Mouse (Mus musculus): ENCODE measurements around the gene Armh3. TPM values are rescaled to one million over a fixed set of nuclear protein-coding genes. Genes with fewer than 3 reads are reported as not detected.
A peak's percentile ranks its signal among the peaks of the same experiment; 100 is the strongest.
"Not testable (repeated sequence)": the region's sequence is repeated elsewhere in the genome, so short reads cannot be mapped to it uniquely, and the experiment has no call there.

The Armh3 gene
- polyA plus RNA-seq, 1 experiment from 2014 or later, result 10.1 TPM

DNA sequence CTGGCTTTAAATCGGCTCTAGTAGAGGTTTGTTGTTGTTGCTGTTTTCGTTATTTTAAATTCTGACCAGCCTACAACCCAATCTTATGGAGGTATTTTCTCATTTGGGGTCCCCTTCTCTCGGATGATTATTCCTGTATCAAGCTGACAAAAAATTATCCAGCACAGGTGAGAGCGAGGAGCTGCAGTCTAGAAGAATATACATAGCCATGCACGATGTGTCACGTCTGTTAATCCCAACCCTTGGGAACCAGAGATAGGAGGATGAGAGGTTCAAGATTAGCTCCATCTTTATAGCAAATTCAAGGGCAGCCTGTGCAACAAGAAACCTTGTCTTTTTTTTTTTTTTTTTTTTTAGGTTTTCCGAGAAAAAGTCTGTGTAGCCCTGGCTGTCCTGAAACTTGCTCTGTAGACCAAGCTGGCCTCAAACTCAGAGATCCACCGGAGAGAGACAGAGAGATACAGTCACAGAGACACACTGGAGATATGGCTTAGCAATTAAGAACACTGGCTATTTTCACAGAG lies 468 bp upstream of the Armh3 start:
- ATAC-seq, result no peak; the same call in 1 of the 2 replicates
- 0 out of 2 replicates have a peak, but pooled peaks cover 2% of the 10 kb centered on the region for H3K4me1 ChIP-seq (replicated peaks; ENCODE audit: control insufficient read depth, insufficient read depth, low read length)
- no peak overlapping the region for H3K27ac ChIP-seq (ENCODE audit: low read depth, low read length)
- no peaks in the 10 kb centered on the region for H3K36me3 ChIP-seq (ENCODE audit: control insufficient read depth, insufficient read depth)
- WGBS, result 7% methylated on average over 8 of the region's 8 CpGs
- no peaks in the 10 kb centered on the region for H3K27me3 ChIP-seq (replicated peaks; ENCODE audit: control insufficient read depth, insufficient read depth, low read length)
- TF ChIP-seq CTCF (IDR thresholded peaks at IDR 0.05; ENCODE audit: low read depth), result no peak
- peak overlapping the region; percentile 74 for H3K4me2 ChIP-seq (replicated peaks; ENCODE audit: low read depth)
- peak overlapping the region; percentile 80 for H3K9ac ChIP-seq (ENCODE audit: low read depth, low read length)
- no peaks in the 10 kb centered on the region for H3K9me3 ChIP-seq (ENCODE audit: control insufficient read depth)
- peak overlapping the region; percentile 83 for H3K4me3 ChIP-seq (ENCODE audit: low read depth, low read length)

DNA sequence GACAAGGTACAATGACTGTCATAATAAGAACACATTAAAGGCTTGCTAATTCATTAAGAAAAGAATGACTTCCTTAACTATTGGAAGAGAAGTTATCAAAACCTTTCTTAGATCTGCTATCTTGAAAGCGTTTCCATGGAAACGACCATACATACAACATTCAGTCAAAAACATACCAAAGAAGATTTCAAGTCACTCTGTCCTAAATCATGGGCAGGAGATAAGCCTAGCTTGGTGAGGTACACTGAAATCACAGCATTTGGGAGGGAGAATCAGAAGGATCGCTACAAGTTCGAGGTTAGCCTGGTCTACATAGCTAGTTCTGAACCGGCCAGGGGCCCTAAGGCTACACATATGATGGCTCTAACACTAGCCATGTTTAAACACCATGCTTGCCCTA lies 923 bp downstream of the Armh3 start:
- Histone ChIP-seq H3K4me3 (ENCODE audit: low read depth, low read length) (peak overlapping the region; percentile 83), H3K27ac (ENCODE audit: low read depth, low read length) (peak overlapping the region; percentile 97), H3K4me1 (replicated peaks; ENCODE audit: control insufficient read depth, insufficient read depth, low read length) (0 out of 2 replicates have a peak, but pooled peaks cover 2% of the 10 kb centered on the region), H3K36me3 (ENCODE audit: control insufficient read depth, insufficient read depth) (no peaks in the 10 kb centered on the region), H3K9ac (ENCODE audit: low read depth, low read length) (peak overlapping the region; percentile 80), H3K9me3 (ENCODE audit: control insufficient read depth) (no peaks in the 10 kb centered on the region), H3K4me2 (replicated peaks; ENCODE audit: low read depth) (peak overlapping the region; percentile 74), H3K27me3 (replicated peaks; ENCODE audit: control insufficient read depth, insufficient read depth, low read length) (no peaks in the 10 kb centered on the region)
- 53% methylated on average over 5 of the region's 5 CpGs for WGBS
- ATAC-seq, result no peak
- no peak for TF ChIP-seq CTCF (IDR thresholded peaks at IDR 0.05; ENCODE audit: low read depth)

DNA sequence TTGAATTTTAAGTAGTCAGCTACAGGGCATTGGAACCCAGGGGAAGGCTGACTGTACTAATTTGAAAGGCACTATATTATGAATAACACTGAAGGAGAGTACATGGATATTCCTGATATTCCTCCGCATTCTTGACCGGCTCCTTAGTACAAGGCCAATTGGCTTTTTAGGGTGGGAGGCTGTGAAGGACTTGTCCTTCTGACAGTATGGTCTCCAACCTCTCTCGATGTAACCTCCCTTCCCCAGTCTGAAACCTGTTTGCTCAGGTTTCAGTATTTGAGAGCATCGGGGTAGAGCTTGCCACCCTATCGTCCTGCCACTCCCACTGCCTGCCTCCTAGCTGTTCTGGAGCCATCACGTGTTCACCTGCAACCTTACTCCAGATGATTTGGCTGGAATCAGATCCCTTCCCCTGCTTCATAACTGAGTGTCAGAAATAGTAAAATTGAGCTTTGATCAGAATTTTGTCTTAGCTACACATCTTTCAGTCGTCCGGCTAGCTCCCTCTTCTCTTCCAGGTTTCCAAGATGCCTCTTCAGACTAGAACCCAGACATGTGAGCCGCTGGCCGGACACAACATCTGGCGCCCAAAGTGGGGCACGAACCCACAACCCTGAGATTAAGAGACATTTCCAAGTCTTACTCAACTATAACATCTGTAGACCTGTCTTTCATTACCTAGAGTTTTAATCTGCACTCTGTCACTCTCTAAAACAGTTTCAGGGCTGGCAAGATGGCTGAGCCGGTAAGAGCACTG lies 4.1 kb downstream of the Armh3 start:
- Histone ChIP-seq H3K27me3 (replicated peaks; ENCODE audit: control insufficient read depth, insufficient read depth, low read length) (no peaks in the 10 kb centered on the region), H3K27ac (ENCODE audit: low read depth, low read length) (no peak overlapping the region), H3K36me3 (ENCODE audit: control insufficient read depth, insufficient read depth) (peaks cover 4% of the 10 kb centered on the region; the same call in 1 of the 2 replicates), H3K4me1 (replicated peaks; ENCODE audit: control insufficient read depth, insufficient read depth, low read length) (0 out of 2 replicates have a peak, but pooled peaks cover 2% of the 10 kb centered on the region), H3K9me3 (ENCODE audit: control insufficient read depth) (no peaks in the 10 kb centered on the region), H3K9ac (ENCODE audit: low read depth, low read length) (no peak overlapping the region), H3K4me2 (replicated peaks; ENCODE audit: low read depth) (no peak overlapping the region), H3K4me3 (ENCODE audit: low read depth, low read length) (no peak overlapping the region)
- ATAC-seq, result no peak
- WGBS, result 92% methylated on average over 13 of the region's 13 CpGs
- no peak for TF ChIP-seq CTCF (IDR thresholded peaks at IDR 0.05; ENCODE audit: low read depth)

DNA sequence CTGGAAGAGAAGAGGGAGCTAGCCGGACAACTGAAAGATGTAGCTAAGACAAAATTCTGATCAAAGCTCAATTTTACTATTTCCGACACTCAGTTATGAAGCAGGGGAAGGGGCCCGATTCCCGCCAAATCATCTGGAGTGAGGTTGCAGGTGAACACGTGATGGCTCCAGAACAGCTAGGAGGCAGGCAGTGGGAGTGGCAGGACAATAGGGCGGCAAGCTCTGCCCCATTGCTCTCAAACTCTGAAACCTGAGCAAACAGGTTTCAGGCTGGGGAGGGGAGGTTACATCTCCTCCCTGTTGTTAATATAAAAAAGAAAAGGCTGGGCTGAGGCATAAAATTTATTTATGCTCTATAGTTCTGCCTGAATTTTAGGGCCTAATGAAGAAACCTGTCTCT lies 4.8 kb downstream of the Armh3 start:
- ATAC-seq; H3K36me3 ChIP-seq (ENCODE audit: control insufficient read depth, insufficient read depth); H3K27ac ChIP-seq (ENCODE audit: low read depth, low read length); H3K27me3 ChIP-seq (replicated peaks; ENCODE audit: control insufficient read depth, insufficient read depth, low read length); H3K9me3 ChIP-seq (ENCODE audit: control insufficient read depth); H3K4me1 ChIP-seq (replicated peaks; ENCODE audit: control insufficient read depth, insufficient read depth, low read length); H3K9ac ChIP-seq (ENCODE audit: low read depth, low read length); H3K4me2 ChIP-seq (replicated peaks; ENCODE audit: low read depth); H3K4me3 ChIP-seq (ENCODE audit: low read depth, low read length): not testable (repeated sequence)
- 59% methylated on average over 6 of the region's 6 CpGs for WGBS

DNA sequence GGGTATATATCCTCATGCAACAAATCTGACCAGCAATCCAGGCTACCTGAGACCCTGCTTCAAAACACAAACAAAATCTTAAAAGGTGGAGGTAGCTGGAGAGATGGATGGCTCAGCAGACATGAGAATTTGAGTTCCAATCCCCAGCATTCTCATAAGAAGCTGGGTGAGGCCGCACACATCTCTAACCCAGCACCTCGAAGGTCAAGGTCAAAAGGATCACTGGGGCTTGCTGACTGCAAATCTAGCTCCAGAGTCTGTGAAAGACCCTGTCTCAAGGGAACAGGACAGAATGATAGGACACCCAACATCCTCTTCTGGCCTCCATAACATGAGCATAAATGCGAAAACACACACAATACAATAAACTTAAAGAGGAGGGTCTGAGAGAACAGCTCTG lies 7.1 kb downstream of the Armh3 start:
- H3K4me1 ChIP-seq (replicated peaks; ENCODE audit: control insufficient read depth, insufficient read depth, low read length), result no peaks in the 10 kb centered on the region
- H3K9ac ChIP-seq (ENCODE audit: low read depth, low read length), result no peak overlapping the region
- no peak overlapping the region for H3K4me2 ChIP-seq (replicated peaks; ENCODE audit: low read depth)
- TF ChIP-seq CTCF (IDR thresholded peaks at IDR 0.05; ENCODE audit: low read depth), result no peak
- no peaks in the 10 kb centered on the region for H3K9me3 ChIP-seq (ENCODE audit: control insufficient read depth)
- no peaks in the 10 kb centered on the region for H3K27me3 ChIP-seq (replicated peaks; ENCODE audit: control insufficient read depth, insufficient read depth, low read length)
- H3K4me3 ChIP-seq (ENCODE audit: low read depth, low read length), result no peak overlapping the region
- ATAC-seq, result no peak
- H3K27ac ChIP-seq (ENCODE audit: low read depth, low read length), result no peak overlapping the region
- whole genome bisulfite sequencing, result 90% methylated on average over 3 of the region's 3 CpGs
- H3K36me3 ChIP-seq (ENCODE audit: control insufficient read depth, insufficient read depth), result peaks cover 6% of the 10 kb centered on the region; the same call in 1 of the 2 replicates

DNA sequence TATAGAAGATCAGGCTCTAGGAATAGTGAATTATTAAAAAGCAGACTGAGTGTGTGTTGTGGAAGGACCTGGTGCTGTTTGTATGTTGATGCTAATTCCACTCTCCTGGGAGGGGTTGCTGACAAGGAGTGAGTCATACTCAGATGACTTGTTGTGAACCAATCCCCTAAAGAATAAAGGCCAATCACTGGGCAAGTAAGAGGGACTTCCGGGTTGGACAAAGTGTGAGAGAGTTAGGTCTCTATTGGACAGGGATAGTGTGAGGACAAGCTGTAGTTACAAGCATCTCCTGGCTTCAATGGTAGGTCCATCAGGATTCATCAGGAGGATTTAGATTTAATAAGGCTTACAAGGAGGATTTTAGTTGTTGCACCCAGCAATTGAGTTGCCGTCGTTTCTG lies 10.1 kb downstream of the Armh3 start:
- WGBS, result 87% methylated on average over 3 of the region's 3 CpGs
- ATAC-seq, result no peak

More for the DNA sequence above, 10.1 kb downstream of the Armh3 start:
- H3K4me1 ChIP-seq (replicated peaks; ENCODE audit: control insufficient read depth, insufficient read depth, low read length), result no peaks in the 10 kb centered on the region
- H3K4me3 ChIP-seq (ENCODE audit: low read depth, low read length), result no peak overlapping the region
- TF ChIP-seq CTCF (IDR thresholded peaks at IDR 0.05; ENCODE audit: low read depth), result no peak
- no peaks in the 10 kb centered on the region for H3K9me3 ChIP-seq (ENCODE audit: control insufficient read depth)
- H3K27me3 ChIP-seq (replicated peaks; ENCODE audit: control insufficient read depth, insufficient read depth, low read length), result no peaks in the 10 kb centered on the region
- no peak overlapping the region for H3K4me2 ChIP-seq (replicated peaks; ENCODE audit: low read depth)
- peaks cover 6% of the 10 kb centered on the region; the same call in 1 of the 2 replicates for H3K36me3 ChIP-seq (ENCODE audit: control insufficient read depth, insufficient read depth)
- H3K9ac ChIP-seq (ENCODE audit: low read depth, low read length), result no peak overlapping the region
- H3K27ac ChIP-seq (ENCODE audit: low read depth, low read length), result no peak overlapping the region

Data from intestine, postnatal 0 days (tissue).